Mouse (Mus musculus) kidney, embryonic 16.5 days (tissue): Measurements from ENCODE around the gene Hpdl. TPM values are rescaled to one million over a fixed set of nuclear protein-coding genes. Genes with fewer than 3 reads are reported as not detected.

ENCODE experiments used
- ATAC-seq: fragments of 200-750 bp; cut with Nextera tagmentation; 2 replicates; pipeline ENCODE4 v1.8.0; 2017; ENCODE audit warnings: moderate TSS enrichment; ENCODE audit not compliant: low FRiP score, low TSS enrichment
- H3K27ac ChIP-seq: fragments of 300-500 bp; sonication (generic); 2 replicates; pipeline ENCODE4 v1.5.1; 2014; ENCODE audit warnings: low read length
- H3K27me3 ChIP-seq: fragments of 300-500 bp; sonication (generic); 2 replicates; pipeline ENCODE4 v1.6.1; 2014; ENCODE audit warnings: low read length, control low read depth, mixed read lengths; ENCODE audit not compliant: insufficient read depth
- H3K36me3 ChIP-seq: fragments of 300-500 bp; sonication (generic); 2 replicates; pipeline ENCODE4 v1.6.1; 2014; ENCODE audit warnings: low read length, control low read depth, mixed read lengths; ENCODE audit not compliant: insufficient read depth
- H3K4me1 ChIP-seq: fragments of 300-500 bp; sonication (generic); 2 replicates; pipeline ENCODE4 v1.6.1; 2014; ENCODE audit warnings: low read length, control low read depth, mixed read lengths; ENCODE audit not compliant: insufficient read depth
- H3K4me2 ChIP-seq: fragments of 300-500 bp; sonication (generic); replicated peaks from 2 replicates; pipeline ENCODE4 v1.6.1; 2014; ENCODE audit warnings: low read depth, low read length
- H3K4me3 ChIP-seq: fragments of 300-500 bp; sonication (generic); 2 replicates; pipeline ENCODE4 v1.5.1; 2014; ENCODE audit warnings: mild to moderate bottlenecking, low read length
- H3K9ac ChIP-seq: fragments of 300-500 bp; sonication (generic); replicated peaks from 2 replicates; pipeline ENCODE4 v1.6.1; 2014; ENCODE audit warnings: low read length
- H3K9me3 ChIP-seq: fragments of 300-500 bp; sonication (generic); 2 replicates; pipeline ENCODE4 v1.6.1; 2016; ENCODE audit warnings: low read length, control low read depth
- whole genome bisulfite sequencing: fragments of 180-500 bp; shearing (Covaris S2); extraction: QIAGEN DNeasy Blood & Tissue Kit; methylation state at CpG from one replicate; pipeline ENCODE4 v1.1.7; 2014; 5-methylcytosine and 5-hydroxymethylcytosine counted together
- polyA plus RNA-seq: library from polyadenylated mRNA; unstranded; fragments of >200 nt; fragmentation: Nextera tagmentation; extraction: Ambion mirVana; gene quantifications from 2 replicates; pipeline ENCODE4 v1.2.1, GENCODE M21; 2015

Hpdl gene
- polyA plus RNA-seq, 1 experiment from 2014 or later, result 2.0 TPM

DNA sequence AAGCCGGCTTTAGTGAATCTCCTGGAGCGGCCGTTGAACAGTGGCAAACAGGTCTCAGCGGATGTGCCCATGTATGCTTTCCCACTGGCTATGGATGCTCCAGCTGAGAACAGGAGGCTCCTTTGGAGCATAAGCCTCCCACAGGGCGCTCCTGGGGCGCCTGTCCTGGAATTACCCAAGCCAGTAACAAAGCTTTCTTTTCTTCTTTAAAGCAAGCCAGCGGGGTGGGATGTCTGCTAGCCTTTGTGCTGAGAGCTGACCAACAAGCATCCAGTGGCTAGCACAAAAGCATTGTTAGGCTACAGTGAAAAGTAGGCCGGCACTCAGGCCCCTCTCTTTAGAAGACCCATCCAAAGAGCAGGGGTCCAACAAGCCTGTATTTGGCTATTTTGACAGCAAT, 39.3 kb downstream of the Hpdl start:
- H3K4me2 ChIP-seq, result no peak overlapping the region
- H3K4me3 ChIP-seq, result no peak overlapping the region
- no peaks in the 10 kb centered on the region for H3K27me3 ChIP-seq
- no peaks in the 10 kb centered on the region for H3K4me1 ChIP-seq
- 29% methylated on average over 8 of the region's 8 CpGs for WGBS
- ATAC-seq, result no peak
- H3K36me3 ChIP-seq, result no peaks in the 10 kb centered on the region
- H3K9me3 ChIP-seq, result no peaks in the 10 kb centered on the region
- H3K9ac ChIP-seq, result no peak overlapping the region
- no peak overlapping the region for H3K27ac ChIP-seq

DNA sequence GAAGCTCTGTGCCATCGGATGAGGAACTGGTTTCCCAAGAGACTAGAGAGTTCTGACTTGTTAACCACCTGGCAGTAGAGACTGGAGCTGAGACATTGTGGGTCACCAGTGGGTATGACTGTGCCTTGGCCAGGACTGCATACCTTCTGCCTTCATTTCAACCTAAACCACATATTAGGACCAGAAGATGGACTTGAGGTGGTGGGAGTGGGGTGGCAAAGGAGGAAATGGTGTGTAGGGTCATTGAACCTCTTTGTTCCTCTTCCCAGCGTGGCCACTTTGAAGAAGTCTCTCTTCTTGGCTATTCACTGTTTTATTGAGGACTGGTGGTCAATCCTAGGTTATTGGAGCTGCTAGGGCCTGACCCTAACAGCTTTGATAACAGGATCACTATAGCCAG, 40.1 kb downstream of the Hpdl start:
- Histone ChIP-seq H3K27me3 (no peaks in the 10 kb centered on the region), H3K4me3 (no peak overlapping the region), H3K27ac (no peak overlapping the region), H3K36me3 (no peaks in the 10 kb centered on the region), H3K4me1 (no peaks in the 10 kb centered on the region), H3K4me2 (no peak overlapping the region), H3K9me3 (no peaks in the 10 kb centered on the region), H3K9ac (no peak overlapping the region)
- no peak for ATAC-seq
- 24% methylated on average over 2 of the region's 2 CpGs for WGBS

DNA sequence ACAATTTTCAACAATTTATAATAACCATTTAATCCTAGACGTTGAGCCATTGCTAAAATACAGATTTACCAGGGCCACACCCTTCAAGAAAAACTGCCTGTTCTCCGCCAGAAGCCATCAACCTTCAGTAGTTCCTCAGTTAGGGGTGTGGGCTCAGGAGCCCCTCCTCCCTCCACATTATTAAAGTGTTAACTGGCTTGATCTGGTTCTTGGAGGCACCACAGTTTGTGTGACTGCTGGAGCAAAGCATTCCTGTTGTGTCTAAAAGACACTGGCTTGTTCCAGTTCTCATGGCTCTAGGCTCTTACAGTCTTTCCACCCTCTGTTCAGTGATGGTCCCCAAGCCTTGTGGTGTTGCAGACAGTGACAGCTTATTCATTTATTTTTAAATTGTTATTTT, 41.0 kb downstream of the Hpdl start:
- Histone ChIP-seq H3K27me3 (no peaks in the 10 kb centered on the region), H3K9ac (no peak overlapping the region), H3K9me3 (no peaks in the 10 kb centered on the region), H3K36me3 (no peaks in the 10 kb centered on the region), H3K4me3 (no peak overlapping the region), H3K27ac (no peak overlapping the region), H3K4me2 (no peak overlapping the region), H3K4me1 (no peaks in the 10 kb centered on the region)
- ATAC-seq, result no peak
- 62% methylated on average over 2 of the region's 2 CpGs for WGBS

DNA sequence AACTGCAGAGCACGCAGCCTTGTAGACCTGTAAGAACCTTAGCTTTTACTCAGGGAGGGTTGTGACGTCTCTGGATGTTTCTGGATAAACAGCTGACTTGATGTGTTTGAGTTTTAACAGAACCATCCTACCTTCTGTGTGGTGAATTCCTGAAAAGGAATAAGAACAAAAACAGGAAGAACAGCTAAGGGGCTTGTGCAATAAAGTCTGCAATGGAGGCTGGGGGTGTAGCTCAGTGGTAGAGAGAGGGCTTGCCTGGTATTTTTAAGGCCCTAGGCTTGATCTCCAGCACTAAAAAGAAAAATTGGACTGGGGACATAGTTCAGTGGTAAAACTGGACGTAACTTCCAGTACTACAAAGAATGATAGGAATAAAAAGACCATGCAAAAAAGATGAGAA, 44.4 kb downstream of the Hpdl start:
- no peak overlapping the region for H3K4me2 ChIP-seq
- no peak for ATAC-seq
- H3K9ac ChIP-seq, result no peak overlapping the region
- 88% methylated on average over 3 of the region's 3 CpGs for WGBS
- H3K27ac ChIP-seq, result no peak overlapping the region
- H3K36me3 ChIP-seq, result no peaks in the 10 kb centered on the region
- H3K4me3 ChIP-seq, result no peak overlapping the region
- H3K9me3 ChIP-seq, result no peaks in the 10 kb centered on the region
- no peaks in the 10 kb centered on the region for H3K27me3 ChIP-seq
- no peaks in the 10 kb centered on the region for H3K4me1 ChIP-seq

DNA sequence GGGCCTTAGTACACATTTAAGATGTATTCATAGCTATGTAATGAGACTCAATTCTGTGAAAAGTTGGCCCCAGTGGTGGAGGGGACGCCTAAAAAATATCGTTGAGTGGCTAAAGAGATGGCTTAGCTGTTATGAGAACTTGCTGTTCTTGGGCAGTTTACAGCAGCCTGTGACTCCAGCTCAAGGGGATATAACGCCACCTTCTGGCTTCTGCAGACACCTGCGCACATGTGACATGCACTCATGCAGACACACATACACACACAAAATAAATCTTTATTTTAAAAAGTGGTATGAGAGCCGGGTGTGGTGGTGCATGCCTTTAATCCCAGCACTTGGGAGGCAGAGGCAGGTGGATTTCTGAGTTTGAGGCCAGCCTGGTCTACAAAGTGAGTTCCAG, 45.1 kb downstream of the Hpdl start:
- H3K36me3 ChIP-seq, result no peaks in the 10 kb centered on the region
- no peaks in the 10 kb centered on the region for H3K4me1 ChIP-seq
- H3K9ac ChIP-seq, result no peak overlapping the region
- no peak overlapping the region for H3K4me3 ChIP-seq
- WGBS, result 88% methylated on average over 5 of the region's 5 CpGs
- H3K4me2 ChIP-seq, result no peak overlapping the region
- no peak for ATAC-seq
- no peaks in the 10 kb centered on the region for H3K27me3 ChIP-seq
- H3K27ac ChIP-seq, result no peak overlapping the region
- no peaks in the 10 kb centered on the region for H3K9me3 ChIP-seq

Other genes with a start within 250 kb of the Hpdl start
- 5.2 and 5.8 TPM in 2 replicates for gene Ccdc17, start 225.1 kb downstream of the Hpdl start, polyA plus RNA-seq
- 144 and 169 TPM in 2 replicates for gene Nasp, start 193.8 kb downstream of the Hpdl start, polyA plus RNA-seq
- 869 and 947 TPM in 2 replicates for gene Akr1a1, start 170.0 kb downstream of the Hpdl start, polyA plus RNA-seq
- gene Prdx1, start 136.2 kb downstream of the Hpdl start, polyA plus RNA-seq, result 1,468 and 1,536 TPM in 2 replicates
- 27.0 and 30.6 TPM in 2 replicates for gene Mmachc, start 113.3 kb downstream of the Hpdl start, polyA plus RNA-seq
- gene Ccdc163, start 113.2 kb downstream of the Hpdl start, polyA plus RNA-seq, result 28.8 and 40.2 TPM in 2 replicates
- 8.2 and 9.2 TPM in 2 replicates for gene Tesk2, start 100.8 kb downstream of the Hpdl start, polyA plus RNA-seq
- 41.9 and 42.8 TPM in 2 replicates for gene Toe1, start 14.1 kb downstream of the Hpdl start, polyA plus RNA-seq
- 19.0 and 22.6 TPM in 2 replicates for gene Mutyh, start 14.0 kb downstream of the Hpdl start, polyA plus RNA-seq
- gene Zswim5, start 55.7 kb upstream of the Hpdl start, polyA plus RNA-seq, result 1.6 and 2.1 TPM in 2 replicates
- gene Urod, start 172.7 kb upstream of the Hpdl start, polyA plus RNA-seq, result 107 and 109 TPM in 2 replicates
- 11.5 and 12.4 TPM in 2 replicates for gene Hectd3, start 173.6 kb upstream of the Hpdl start, polyA plus RNA-seq
- 45.2 and 45.8 TPM in 2 replicates for gene Eif2b3, start 197.7 kb upstream of the Hpdl start, polyA plus RNA-seq